Mouse (Mus musculus) myocyte (in vitro differentiated cells): Measurements from ENCODE around the gene Teddm1b.

Experiments
- POLR2A ChIP-seq: IDR thresholded peaks from one replicate; pipeline ENCODE4 v1.6.1; 2011; ENCODE audit warnings: low read depth, mild to moderate bottlenecking, control low read depth, moderate library complexity; ENCODE audit not compliant: insufficient read length
- SRF ChIP-seq: IDR thresholded peaks from one replicate; pipeline ENCODE4 v1.6.1; 2011; ENCODE audit warnings: low read depth; ENCODE audit not compliant: control insufficient read depth, insufficient read length

GRCm38 (mm10) chr1:153891442-153891841, 17.3 kb downstream of the Teddm1b start, which contains the start of gene Teddm1a:
- no peak for TF ChIP-seq POLR2A
- TF ChIP-seq SRF: no peak
